Mouse (Mus musculus): ENCODE measurements around the gene Tpst1. TPM values are rescaled to one million over a fixed set of nuclear protein-coding genes. Genes with fewer than 3 reads are reported as not detected.
A peak's percentile ranks its signal among the peaks of the same experiment; 100 is the strongest.
"Not testable (repeated sequence)": the region's sequence is repeated elsewhere in the genome, so short reads cannot be mapped to it uniquely, and the experiment has no call there.

The Tpst1 gene
- 19.8 and 23.3 TPM in 2 replicates for total RNA-seq (2017)

DNA sequence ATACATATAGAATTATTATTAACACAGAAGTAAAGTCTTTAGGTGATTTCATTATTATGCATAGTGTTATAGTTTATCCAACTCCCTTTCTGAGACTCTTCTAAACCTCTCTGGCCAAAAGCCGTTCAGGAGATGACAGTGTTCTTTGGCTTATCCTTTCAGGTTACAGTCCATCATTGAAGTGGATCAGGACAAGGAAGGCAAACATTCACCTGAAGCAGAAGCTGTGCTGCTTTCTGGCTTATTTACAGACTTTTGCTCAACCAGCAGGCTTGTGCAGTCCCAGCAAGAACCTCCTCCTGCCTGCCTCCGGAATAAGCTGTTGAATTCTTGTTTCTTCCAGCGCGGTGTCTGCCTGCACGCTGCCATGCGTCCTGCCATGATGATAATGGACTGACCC is at the start of gene Tpst1:
TSS of gene Tpst1 (plus strand) at position 301 of the 400 bp plus-strand sequence.
- ATAC-seq (ENCODE audit: extremely low read depth, insufficient number of reproducible peaks, low FRiP score, poor library complexity, severe bottlenecking), result no peak

DNA sequence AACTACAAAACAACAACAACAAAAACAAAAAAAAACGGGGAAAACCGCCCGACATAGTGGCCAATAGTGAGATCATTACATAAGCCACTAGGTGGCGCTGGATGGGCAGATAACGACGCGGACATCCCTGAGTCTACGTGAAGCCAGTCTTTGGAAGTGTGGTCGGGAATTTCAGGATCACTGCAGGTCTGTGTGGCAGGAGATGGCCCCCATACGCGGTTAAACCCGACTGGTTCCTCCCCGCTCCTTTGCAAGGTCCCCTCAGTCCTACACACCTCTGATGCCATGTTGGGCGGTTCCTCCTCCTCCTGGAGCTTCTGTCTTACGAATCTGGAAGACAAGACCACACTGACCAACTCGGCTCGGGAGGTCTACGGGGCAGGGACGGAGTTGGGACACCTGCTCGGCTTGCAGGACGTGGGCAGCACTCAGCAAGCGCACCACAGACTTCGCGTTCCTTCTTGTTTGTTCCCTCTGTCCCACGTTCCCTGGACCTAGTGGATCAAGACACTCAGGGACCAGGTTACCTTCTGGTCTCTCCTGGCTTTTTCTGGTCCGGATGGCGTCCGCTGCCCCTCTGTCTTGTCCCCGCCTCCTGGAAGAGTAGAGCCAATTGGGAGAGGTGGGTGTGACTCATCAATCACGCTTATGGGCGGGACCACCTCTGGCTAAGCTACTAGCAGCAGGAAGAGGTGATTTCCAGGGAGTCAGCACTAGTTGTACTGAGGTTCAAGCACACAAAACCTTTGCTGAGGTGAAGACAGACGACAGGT is 49.2 kb upstream of the Tpst1 start:
- ATAC-seq (ENCODE audit: extremely low read depth, insufficient number of reproducible peaks, low FRiP score, poor library complexity, severe bottlenecking), result peak; percentile 79

DNA sequence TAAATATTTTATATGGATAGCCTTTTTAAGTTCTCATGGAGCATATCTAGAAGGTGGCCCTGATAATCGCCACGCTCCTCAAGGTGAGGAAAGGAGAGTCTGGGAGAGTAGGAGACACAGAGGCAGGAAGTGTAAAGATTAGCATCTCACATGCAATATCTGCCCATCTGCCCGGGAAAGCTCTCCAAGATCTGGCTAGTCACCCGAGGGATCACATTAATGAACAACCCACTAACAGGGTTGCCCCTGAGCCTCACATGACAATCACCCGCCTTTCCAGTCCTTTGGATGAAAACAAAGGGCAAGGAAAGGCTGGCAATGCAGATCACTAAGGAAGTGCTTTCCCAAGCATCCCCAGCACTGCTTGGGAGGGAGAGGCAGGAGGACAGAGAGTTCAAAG is 46.0 kb upstream of the Tpst1 start:
- no peak for ATAC-seq (ENCODE audit: extremely low read depth, insufficient number of reproducible peaks, low FRiP score, poor library complexity, severe bottlenecking)

- no peak for ATAC-seq (ENCODE audit: extremely low read depth, insufficient number of reproducible peaks, low FRiP score, poor library complexity, severe bottlenecking)
These were observed 45.4 kb upstream of the Tpst1 start for GRCm38 (mm10) chr5:130027696-130028095.

- ATAC-seq (ENCODE audit: extremely low read depth, insufficient number of reproducible peaks, low FRiP score, poor library complexity, severe bottlenecking), result peak; percentile 84
These were observed 43.8 kb upstream of the Tpst1 start, which contains the start of the genes Asl and Crcp for GRCm38 (mm10) chr5:130029142-130029897. Gene Asl (minus strand): TSS chr5:130029247. Gene Crcp (plus strand): TSS chr5:130029290.

DNA sequence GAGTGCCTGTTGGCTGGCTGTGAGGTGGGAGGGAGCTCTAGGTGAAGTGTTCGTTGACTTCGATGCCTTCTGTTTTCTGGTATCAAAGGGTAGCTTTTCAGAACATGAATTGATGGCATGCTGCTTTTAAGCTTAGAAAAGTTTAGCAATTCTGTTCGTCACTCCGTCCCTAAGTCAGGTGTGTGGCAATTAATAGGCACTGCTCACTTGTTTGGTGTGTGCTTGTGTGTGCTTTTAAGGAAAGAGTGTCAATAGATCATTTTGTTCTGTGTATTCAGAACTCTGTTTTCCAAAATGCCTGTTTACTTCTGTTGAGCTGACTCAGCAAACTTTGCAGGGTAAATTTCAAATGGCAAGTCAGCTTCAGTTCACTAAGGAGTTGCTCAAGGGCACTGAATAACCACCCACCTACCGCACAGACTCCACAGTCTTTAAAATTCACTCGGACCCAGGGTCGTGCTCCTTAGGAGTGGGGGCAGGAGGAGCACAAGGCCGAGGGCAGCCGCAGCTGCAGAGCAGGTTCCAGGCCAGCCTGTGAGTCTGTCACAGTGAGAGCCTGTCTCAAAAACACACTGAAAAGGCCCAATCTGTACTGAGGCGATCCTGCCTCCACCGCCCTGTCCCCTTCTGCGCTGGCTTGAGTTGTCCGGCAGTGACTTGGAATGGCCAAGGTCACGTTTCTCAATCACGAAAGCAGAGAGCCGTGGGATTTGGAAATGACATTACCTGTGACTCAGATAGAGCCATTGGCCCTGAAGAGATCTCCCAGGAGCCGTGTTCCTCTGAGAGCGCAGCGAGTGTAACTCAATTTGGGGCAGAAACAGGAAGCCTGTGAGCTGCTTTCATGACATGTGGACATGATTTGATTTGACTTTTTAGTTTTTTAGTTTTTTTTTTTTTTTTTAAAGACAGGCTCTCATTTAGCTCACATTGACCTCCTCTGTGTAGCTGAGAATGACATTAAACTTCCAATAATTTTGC is 41.4 kb upstream of the Tpst1 start:
- no peak for ATAC-seq (ENCODE audit: extremely low read depth, insufficient number of reproducible peaks, low FRiP score, poor library complexity, severe bottlenecking)

- no peak for ATAC-seq (ENCODE audit: extremely low read depth, insufficient number of reproducible peaks, low FRiP score, poor library complexity, severe bottlenecking)
These were observed 39.3 kb upstream of the Tpst1 start for GRCm38 (mm10) chr5:130033869-130034268.

- not testable (repeated sequence) for ATAC-seq (ENCODE audit: extremely low read depth, insufficient number of reproducible peaks, low FRiP score, poor library complexity, severe bottlenecking)
These were observed 36.8 kb upstream of the Tpst1 start for GRCm38 (mm10) chr5:130036300-130036699.

- peak; percentile 44; the same call in 1 of the 2 replicates for ATAC-seq (ENCODE audit: extremely low read depth, insufficient number of reproducible peaks, low FRiP score, poor library complexity, severe bottlenecking)
These were observed 35.2 kb upstream of the Tpst1 start for GRCm38 (mm10) chr5:130037752-130038455.

GRCm38 (mm10) chr5:130040797-130041196 is 32.3 kb upstream of the Tpst1 start:
- ATAC-seq (ENCODE audit: extremely low read depth, insufficient number of reproducible peaks, low FRiP score, poor library complexity, severe bottlenecking), result no peak

- no peak for ATAC-seq (ENCODE audit: extremely low read depth, insufficient number of reproducible peaks, low FRiP score, poor library complexity, severe bottlenecking)
These were observed 31.9 kb upstream of the Tpst1 start for GRCm38 (mm10) chr5:130041262-130041661.

GRCm38 (mm10) chr5:130043741-130044140 is 29.4 kb upstream of the Tpst1 start:
- ATAC-seq (ENCODE audit: extremely low read depth, insufficient number of reproducible peaks, low FRiP score, poor library complexity, severe bottlenecking), result no peak

DNA sequence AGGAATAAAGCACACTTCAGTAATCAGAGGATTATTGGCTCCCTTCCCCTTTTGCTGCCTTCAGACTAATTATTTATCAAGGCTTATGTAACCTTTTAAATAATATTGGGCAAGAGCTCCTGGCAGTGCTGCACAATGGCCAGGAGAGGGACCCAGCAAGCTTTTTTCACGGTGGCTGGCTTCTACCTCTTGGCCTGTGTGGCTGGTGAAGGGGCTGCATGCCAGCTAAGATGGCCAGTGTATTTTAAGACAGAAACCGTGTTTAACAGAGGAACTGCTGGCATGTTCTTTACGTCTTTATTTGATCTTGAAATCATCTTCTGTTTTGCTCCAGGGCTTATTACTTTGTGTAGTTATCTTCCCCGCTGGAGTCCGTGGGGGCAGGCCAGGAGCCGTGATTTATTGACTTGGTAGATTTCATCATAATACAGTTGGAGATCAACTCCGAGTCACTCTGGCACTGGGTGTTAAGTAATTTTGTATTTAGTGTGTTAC is 28.9 kb upstream of the Tpst1 start:
- ATAC-seq (ENCODE audit: extremely low read depth, insufficient number of reproducible peaks, low FRiP score, poor library complexity, severe bottlenecking), result peak; percentile 39; the same call in 1 of the 2 replicates

- ATAC-seq (ENCODE audit: extremely low read depth, insufficient number of reproducible peaks, low FRiP score, poor library complexity, severe bottlenecking), result no peak
These were observed 27.0 kb upstream of the Tpst1 start for GRCm38 (mm10) chr5:130046100-130046499.

GRCm38 (mm10) chr5:130046589-130046988 is 26.5 kb upstream of the Tpst1 start:
- ATAC-seq (ENCODE audit: extremely low read depth, insufficient number of reproducible peaks, low FRiP score, poor library complexity, severe bottlenecking), result no peak

DNA sequence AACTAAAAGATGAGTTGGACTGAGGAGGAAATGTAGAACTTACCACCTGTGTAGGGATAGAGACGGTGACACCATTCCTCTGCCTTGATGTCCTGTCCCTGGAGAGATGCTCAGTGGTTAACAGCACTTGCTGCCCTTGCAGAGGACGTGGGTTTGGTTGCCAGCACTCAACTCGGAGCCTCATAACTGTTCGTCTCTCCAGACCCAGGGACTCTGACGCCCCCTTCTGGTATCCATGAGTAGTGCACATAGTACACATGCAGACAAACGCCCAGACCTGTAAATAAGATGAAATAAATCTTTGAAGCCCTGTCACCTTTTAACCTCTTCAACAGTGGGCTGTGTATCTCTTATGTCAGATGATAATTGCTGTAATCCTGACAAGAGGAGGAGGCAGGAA is 26.1 kb upstream of the Tpst1 start:
- no peak for ATAC-seq (ENCODE audit: extremely low read depth, insufficient number of reproducible peaks, low FRiP score, poor library complexity, severe bottlenecking)

- no peak for ATAC-seq (ENCODE audit: extremely low read depth, insufficient number of reproducible peaks, low FRiP score, poor library complexity, severe bottlenecking)
These were observed 24.2 kb upstream of the Tpst1 start for GRCm38 (mm10) chr5:130048786-130049520.

- ATAC-seq (ENCODE audit: extremely low read depth, insufficient number of reproducible peaks, low FRiP score, poor library complexity, severe bottlenecking), result no peak
These were observed 22.7 kb upstream of the Tpst1 start for GRCm38 (mm10) chr5:130050416-130050815.
